Mouse (Mus musculus): ENCODE measurements around the gene Senp1. TPM values are rescaled to one million over a fixed set of nuclear protein-coding genes. Genes with fewer than 3 reads are reported as not detected.

Senp1 gene
- polyA plus RNA-seq, 1 experiment = 30.6 TPM

- no peak overlapping the region for H3K27ac ChIP-seq (ENCODE audit: insufficient read depth, low read length)
- no peak overlapping the region for H3K4me3 ChIP-seq (ENCODE audit: insufficient read depth, low read length)
- TF ChIP-seq CTCF (IDR thresholded peaks at IDR 0.05; ENCODE audit: borderline replicate concordance, insufficient read depth, low read length) = no peak
- no peak for TF ChIP-seq POLR2A (IDR thresholded peaks at IDR 0.05; ENCODE audit: low read depth, low read length)
- H3K4me1 ChIP-seq (ENCODE audit: control insufficient read depth, insufficient read depth, low read length) = no peaks in the 10 kb centered on the region
Observed at GRCm38 (mm10) chr15:98066602-98067001, 26.9 kb downstream of the Senp1 start.

GRCm38 (mm10) chr15:98065881-98066280 is 27.7 kb downstream of the Senp1 start:
- no peak overlapping the region for H3K27ac ChIP-seq (ENCODE audit: insufficient read depth, low read length)
- TF ChIP-seq CTCF (IDR thresholded peaks at IDR 0.05; ENCODE audit: borderline replicate concordance, insufficient read depth, low read length) (no peak), POLR2A (IDR thresholded peaks at IDR 0.05; ENCODE audit: low read depth, low read length) (no peak)
- H3K4me3 ChIP-seq (ENCODE audit: insufficient read depth, low read length) = no peak overlapping the region
- H3K4me1 ChIP-seq (ENCODE audit: control insufficient read depth, insufficient read depth, low read length) = no peaks in the 10 kb centered on the region

GRCm38 (mm10) chr15:98055246-98055645 is 38.3 kb downstream of the Senp1 start:
- Histone ChIP-seq H3K4me3 (ENCODE audit: insufficient read depth, low read length) (no peak overlapping the region), H3K27ac (ENCODE audit: insufficient read depth, low read length) (no peak overlapping the region), H3K4me1 (ENCODE audit: control insufficient read depth, insufficient read depth, low read length) (peaks cover 4% of the 10 kb centered on the region; the same call in 1 of the 2 replicates)
- peak; percentile 22; the same call in 1 of the 2 replicates for TF ChIP-seq CTCF (IDR thresholded peaks at IDR 0.05; ENCODE audit: borderline replicate concordance, insufficient read depth, low read length)
- no peak for TF ChIP-seq POLR2A (IDR thresholded peaks at IDR 0.05; ENCODE audit: low read depth, low read length)

GRCm38 (mm10) chr15:98051685-98052084 is 41.9 kb downstream of the Senp1 start:
- peaks cover 18% of the 10 kb centered on the region for H3K4me1 ChIP-seq (ENCODE audit: control insufficient read depth, insufficient read depth, low read length)
- no peak overlapping the region for H3K4me3 ChIP-seq (ENCODE audit: insufficient read depth, low read length)
- no peak overlapping the region for H3K27ac ChIP-seq (ENCODE audit: insufficient read depth, low read length)
- TF ChIP-seq POLR2A (IDR thresholded peaks at IDR 0.05; ENCODE audit: low read depth, low read length) = no peak
- TF ChIP-seq CTCF (IDR thresholded peaks at IDR 0.05; ENCODE audit: borderline replicate concordance, insufficient read depth, low read length) = no peak

- Histone ChIP-seq H3K4me1 (ENCODE audit: control insufficient read depth, insufficient read depth, low read length) (peaks cover 18% of the 10 kb centered on the region), H3K4me3 (ENCODE audit: insufficient read depth, low read length) (no peak overlapping the region), H3K27ac (ENCODE audit: insufficient read depth, low read length) (peak overlapping the region; percentile 93)
- TF ChIP-seq POLR2A (IDR thresholded peaks at IDR 0.05; ENCODE audit: low read depth, low read length) (no peak), CTCF (IDR thresholded peaks at IDR 0.05; ENCODE audit: borderline replicate concordance, insufficient read depth, low read length) (no peak)
Observed at GRCm38 (mm10) chr15:98048918-98049700, 44.4 kb downstream of the Senp1 start.

GRCm38 (mm10) chr15:98044387-98044786 is 49.2 kb downstream of the Senp1 start:
- no peak overlapping the region for H3K4me3 ChIP-seq (ENCODE audit: insufficient read depth, low read length)
- peaks cover 12% of the 10 kb centered on the region for H3K4me1 ChIP-seq (ENCODE audit: control insufficient read depth, insufficient read depth, low read length)
- no peak overlapping the region for H3K27ac ChIP-seq (ENCODE audit: insufficient read depth, low read length)
- no peak for TF ChIP-seq POLR2A (IDR thresholded peaks at IDR 0.05; ENCODE audit: low read depth, low read length)
- no peak for TF ChIP-seq CTCF (IDR thresholded peaks at IDR 0.05; ENCODE audit: borderline replicate concordance, insufficient read depth, low read length)

- TF ChIP-seq POLR2A (IDR thresholded peaks at IDR 0.05; ENCODE audit: low read depth, low read length) = no peak
- TF ChIP-seq CTCF (IDR thresholded peaks at IDR 0.05; ENCODE audit: borderline replicate concordance, insufficient read depth, low read length) = no peak
- H3K4me1 ChIP-seq (ENCODE audit: control insufficient read depth, insufficient read depth, low read length) = peaks cover 9% of the 10 kb centered on the region
- no peak overlapping the region for H3K4me3 ChIP-seq (ENCODE audit: insufficient read depth, low read length)
- no peak overlapping the region for H3K27ac ChIP-seq (ENCODE audit: insufficient read depth, low read length)
Observed at GRCm38 (mm10) chr15:98043967-98044366, 49.6 kb downstream of the Senp1 start.

- TF ChIP-seq POLR2A (IDR thresholded peaks at IDR 0.05; ENCODE audit: low read depth, low read length) (no peak), CTCF (IDR thresholded peaks at IDR 0.05; ENCODE audit: borderline replicate concordance, insufficient read depth, low read length) (no peak)
- Histone ChIP-seq H3K4me1 (ENCODE audit: control insufficient read depth, insufficient read depth, low read length) (no peaks in the 10 kb centered on the region), H3K4me3 (ENCODE audit: insufficient read depth, low read length) (no peak overlapping the region), H3K27ac (ENCODE audit: insufficient read depth, low read length) (no peak overlapping the region)
Observed at GRCm38 (mm10) chr15:98042508-98042907, 51.0 kb downstream of the Senp1 start.

GRCm38 (mm10) chr15:98039682-98040081 is 53.9 kb downstream of the Senp1 start:
- Histone ChIP-seq H3K4me1 (ENCODE audit: control insufficient read depth, insufficient read depth, low read length) (no peaks in the 10 kb centered on the region), H3K4me3 (ENCODE audit: insufficient read depth, low read length) (no peak overlapping the region), H3K27ac (ENCODE audit: insufficient read depth, low read length) (no peak overlapping the region)
- TF ChIP-seq CTCF (IDR thresholded peaks at IDR 0.05; ENCODE audit: borderline replicate concordance, insufficient read depth, low read length) (no peak), POLR2A (IDR thresholded peaks at IDR 0.05; ENCODE audit: low read depth, low read length) (no peak)

GRCm38 (mm10) chr15:98036578-98036977 is 57.0 kb downstream of the Senp1 start:
- no peaks in the 10 kb centered on the region for H3K4me1 ChIP-seq (ENCODE audit: control insufficient read depth, insufficient read depth, low read length)
- TF ChIP-seq CTCF (IDR thresholded peaks at IDR 0.05; ENCODE audit: borderline replicate concordance, insufficient read depth, low read length) (no peak), POLR2A (IDR thresholded peaks at IDR 0.05; ENCODE audit: low read depth, low read length) (no peak)

More at GRCm38 (mm10) chr15:98036578-98036977, 57.0 kb downstream of the Senp1 start:
- H3K4me3 ChIP-seq (ENCODE audit: insufficient read depth, low read length) = no peak overlapping the region
- no peak overlapping the region for H3K27ac ChIP-seq (ENCODE audit: insufficient read depth, low read length)
